Mouse (Mus musculus): Measurements from ENCODE around the gene Usp48. TPM values are rescaled to one million over a fixed set of nuclear protein-coding genes. Genes with fewer than 3 reads are reported as not detected.

The Usp48 gene
- total RNA-seq, 2 experiments from 2014 or later, result 125 to 126 TPM

- no peak for DNase-seq (ENCODE audit: extremely low spot score in 1 of 2, low spot score in 2 of 2)
- intact Hi-C loops (cut with DNase I), result no loop called here
These were observed 107.4 kb downstream of the Usp48 start for GRCm38 (mm10) chr4:137700960-137701359.

DNA sequence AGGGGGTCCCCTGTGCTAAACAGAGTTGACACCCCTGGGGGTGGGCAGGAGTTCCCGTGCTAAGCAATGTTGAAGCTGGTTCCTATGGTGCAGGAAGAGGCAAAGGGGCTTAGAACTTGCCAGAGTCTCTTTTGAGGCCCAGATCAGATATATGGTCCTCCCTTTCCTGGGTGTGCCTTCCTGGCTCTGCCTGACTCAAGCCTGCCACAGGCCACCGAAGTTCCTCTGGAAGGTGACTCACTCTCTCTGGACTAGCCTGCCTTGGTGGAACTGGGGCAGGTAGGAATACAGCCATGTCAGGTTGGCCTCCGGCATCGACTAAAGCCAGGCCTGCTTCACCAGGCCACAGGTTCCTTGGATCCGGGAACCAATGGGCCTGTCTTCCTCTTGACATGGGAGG lies 109.5 kb downstream of the Usp48 start:
- intact Hi-C loops (cut with DNase I), result no loop called here
- DNase-seq (ENCODE audit: extremely low spot score in 1 of 2, low spot score in 2 of 2), result no peak

- DNase-seq (ENCODE audit: extremely low spot score in 1 of 2, low spot score in 2 of 2), result no peak
- intact Hi-C loops (cut with DNase I), result no loop called here
These were observed 111.0 kb downstream of the Usp48 start for GRCm38 (mm10) chr4:137704561-137704960.

DNA sequence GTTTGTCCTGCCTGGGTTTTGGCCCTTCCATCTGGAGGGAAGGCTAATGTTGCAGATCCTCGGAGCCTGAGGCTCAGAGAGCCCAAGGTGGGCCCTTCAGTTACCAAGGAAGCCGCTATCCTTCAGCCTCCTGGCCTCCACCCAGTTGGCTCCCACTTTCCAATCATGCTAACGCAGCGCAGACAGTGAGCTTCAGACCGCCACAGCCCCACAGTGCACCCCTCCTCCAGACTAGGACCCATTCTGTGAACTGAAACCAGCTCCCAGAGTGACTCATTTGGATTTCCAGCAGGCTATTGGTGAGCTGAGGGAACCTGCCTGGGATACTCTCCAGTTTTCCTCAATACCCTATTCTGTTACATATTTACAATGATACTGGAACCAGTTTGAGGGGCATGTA lies 111.8 kb downstream of the Usp48 start:
- no peak for DNase-seq (ENCODE audit: extremely low spot score in 1 of 2, low spot score in 2 of 2)
- intact Hi-C loops (cut with DNase I), result no loop called here

GRCm38 (mm10) chr4:137706510-137706909 lies 113.0 kb downstream of the Usp48 start:
- intact Hi-C loops (cut with DNase I), result no loop called here
- no peak for DNase-seq (ENCODE audit: extremely low spot score in 1 of 2, low spot score in 2 of 2)

GRCm38 (mm10) chr4:137707216-137707990 lies 113.8 kb downstream of the Usp48 start:
- peak in 1 of 2 experiments; percentile 85 for DNase-seq (ENCODE audit: extremely low spot score in 1 of 2, low spot score in 2 of 2)
- intact Hi-C loops (cut with DNase I), result no loop called here

Other genes starting within 250 kb of the Usp48 start
- gene Cdc42, start 236.0 kb upstream of the Usp48 start, total RNA-seq (2021), result 100 to 1,000 TPM; 497 to 507 TPM
- gene Cela3a, start 184.0 kb upstream of the Usp48 start, total RNA-seq (2021), result not detected
- not detected for gene Cela3b, start 163.2 kb upstream of the Usp48 start, total RNA-seq (2021)
- not detected for gene 1700013G24Rik, start 140.5 kb upstream of the Usp48 start, total RNA-seq (2021)
- gene Hspg2, start 125.0 kb upstream of the Usp48 start, total RNA-seq (2021), result 10 to 100 TPM; 11.0 to 11.5 TPM
- gene Ldlrad2, start 19.2 kb upstream of the Usp48 start, total RNA-seq (2021), result not detected
- gene Rap1gap, start 71.0 kb downstream of the Usp48 start, total RNA-seq (2021), result 100 to 1,000 TPM; 228 to 242 TPM
- 1 to 10 TPM; 7.4 to 8.8 TPM for gene Alpl, start 202.6 kb downstream of the Usp48 start, total RNA-seq (2021)